Mouse (Mus musculus) midbrain, embryonic 10.5 days (tissue): ENCODE measurements around the gene Bst1. TPM values are rescaled to one million over a fixed set of nuclear protein-coding genes. Genes with fewer than 3 reads are reported as not detected.

Experiments
- DNase-seq: peaks from one replicate; pipeline ENCODE4 v3.0.0-alpha.2; 2017; ENCODE audit warnings: low spot score
- H3K27ac ChIP-seq: fragments of 300-500 bp; sonication (generic); replicated peaks from 2 replicates; pipeline ENCODE4 v1.5.1; 2016; ENCODE audit warnings: mild to moderate bottlenecking
- H3K27me3 ChIP-seq: fragments of 300-500 bp; sonication (generic); 2 replicates; pipeline ENCODE4 v1.6.1; 2016; ENCODE audit warnings: low read depth, mild to moderate bottlenecking; ENCODE audit not compliant: poor library complexity, severe bottlenecking
- H3K36me3 ChIP-seq: fragments of 300-500 bp; sonication (generic); 2 replicates; pipeline ENCODE4 v1.6.1; 2016; ENCODE audit warnings: mild to moderate bottlenecking, moderate library complexity
- H3K4me1 ChIP-seq: fragments of 300-500 bp; sonication (generic); 2 replicates; pipeline ENCODE4 v1.6.1; 2016
- H3K4me3 ChIP-seq: fragments of 300-500 bp; sonication (generic); 2 replicates; pipeline ENCODE4 v1.5.1; 2016; ENCODE audit warnings: mild to moderate bottlenecking, moderate library complexity
- H3K9me3 ChIP-seq: fragments of 300-500 bp; sonication (generic); replicated peaks from 2 replicates; pipeline ENCODE4 v1.6.1; 2016; ENCODE audit warnings: mild to moderate bottlenecking
- WGBS: fragments of 180-500 bp; shearing (Covaris S2); methylation state at CpG from one replicate; pipeline ENCODE4 v1.1.7; 2016; 5-methylcytosine and 5-hydroxymethylcytosine counted together
- polyA plus RNA-seq: library from polyadenylated mRNA; unstranded; fragments of >200 nt; fragmentation: Nextera tagmentation; extraction: Ambion mirVana; gene quantifications from 2 replicates; pipeline ENCODE4 v1.2.1, GENCODE M21; 2016

The Bst1 gene
- polyA plus RNA-seq, 1 experiment from 2014 or later = not detected

GRCm38 (mm10) chr5:43868711-43869600 lies 50.3 kb downstream of the Bst1 start:
- peak; percentile 45 for DNase-seq
- Histone ChIP-seq H3K27ac (peak overlapping the region; percentile 76), H3K36me3 (no peaks in the 10 kb centered on the region), H3K27me3 (peaks cover 13% of the 10 kb centered on the region), H3K9me3 (no peaks in the 10 kb centered on the region), H3K4me3 (peak overlapping the region; percentile 54), H3K4me1 (peaks cover 12% of the 10 kb centered on the region)
- WGBS = 3% methylated on average over 28 of the region's 28 CpGs

DNA sequence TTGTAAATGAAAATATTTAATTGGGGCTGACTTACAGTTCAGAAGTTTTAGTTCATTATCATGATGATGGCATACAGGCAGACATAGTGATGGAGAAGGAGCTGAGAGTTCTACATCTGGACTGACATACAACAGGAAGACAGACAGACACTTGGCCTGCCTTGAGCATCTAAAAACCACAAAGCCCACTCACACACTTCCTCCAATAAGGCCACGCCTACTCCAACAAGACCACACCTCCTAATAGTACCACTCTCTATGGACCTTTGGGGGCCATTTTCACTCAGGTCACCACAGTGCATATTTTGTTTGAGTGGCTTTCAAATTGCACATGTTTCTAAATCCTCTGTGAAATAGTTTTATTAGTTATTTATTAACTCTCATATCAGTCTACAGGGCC lies 53.2 kb downstream of the Bst1 start:
- 82% methylated on average over 1 of the region's 1 CpGs for WGBS
- Histone ChIP-seq H3K4me3 (no peak overlapping the region), H3K27me3 (peaks cover 13% of the 10 kb centered on the region), H3K27ac (no peak overlapping the region), H3K4me1 (peaks cover 12% of the 10 kb centered on the region), H3K36me3 (no peaks in the 10 kb centered on the region), H3K9me3 (no peaks in the 10 kb centered on the region)
- DNase-seq = no peak

- no peak for DNase-seq
- H3K9me3 ChIP-seq = no peaks in the 10 kb centered on the region
- H3K4me3 ChIP-seq = no peak overlapping the region
- peaks cover 12% of the 10 kb centered on the region for H3K4me1 ChIP-seq
- H3K27ac ChIP-seq = no peak overlapping the region
- WGBS = 85% methylated on average over 1 of the region's 1 CpGs
- no peaks in the 10 kb centered on the region for H3K36me3 ChIP-seq
- H3K27me3 ChIP-seq = peaks cover 13% of the 10 kb centered on the region
Measured at GRCm38 (mm10) chr5:43872652-43873051, 54.0 kb downstream of the Bst1 start.

DNA sequence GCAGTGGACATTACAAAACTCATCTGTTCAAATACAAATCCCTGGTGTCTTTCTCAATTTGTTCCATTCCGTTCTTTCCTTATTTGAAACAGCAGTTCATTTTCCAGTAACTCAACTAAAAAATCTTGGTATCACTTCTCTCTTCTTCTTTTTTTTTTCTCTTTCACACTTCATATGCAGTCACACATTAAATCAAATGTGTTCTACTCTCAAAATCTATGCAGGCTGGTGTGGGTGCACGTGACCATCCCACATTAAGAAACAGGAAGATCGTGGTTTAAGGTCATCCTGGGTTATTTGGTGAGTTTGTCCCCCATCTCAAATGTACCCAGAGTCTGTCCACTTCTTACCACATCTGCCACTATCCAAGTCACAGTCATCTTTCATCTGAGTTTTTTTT lies 63.3 kb downstream of the Bst1 start:
- H3K27ac ChIP-seq = no peak overlapping the region
- 93% methylated on average over 3 of the region's 3 CpGs for WGBS

DNA sequence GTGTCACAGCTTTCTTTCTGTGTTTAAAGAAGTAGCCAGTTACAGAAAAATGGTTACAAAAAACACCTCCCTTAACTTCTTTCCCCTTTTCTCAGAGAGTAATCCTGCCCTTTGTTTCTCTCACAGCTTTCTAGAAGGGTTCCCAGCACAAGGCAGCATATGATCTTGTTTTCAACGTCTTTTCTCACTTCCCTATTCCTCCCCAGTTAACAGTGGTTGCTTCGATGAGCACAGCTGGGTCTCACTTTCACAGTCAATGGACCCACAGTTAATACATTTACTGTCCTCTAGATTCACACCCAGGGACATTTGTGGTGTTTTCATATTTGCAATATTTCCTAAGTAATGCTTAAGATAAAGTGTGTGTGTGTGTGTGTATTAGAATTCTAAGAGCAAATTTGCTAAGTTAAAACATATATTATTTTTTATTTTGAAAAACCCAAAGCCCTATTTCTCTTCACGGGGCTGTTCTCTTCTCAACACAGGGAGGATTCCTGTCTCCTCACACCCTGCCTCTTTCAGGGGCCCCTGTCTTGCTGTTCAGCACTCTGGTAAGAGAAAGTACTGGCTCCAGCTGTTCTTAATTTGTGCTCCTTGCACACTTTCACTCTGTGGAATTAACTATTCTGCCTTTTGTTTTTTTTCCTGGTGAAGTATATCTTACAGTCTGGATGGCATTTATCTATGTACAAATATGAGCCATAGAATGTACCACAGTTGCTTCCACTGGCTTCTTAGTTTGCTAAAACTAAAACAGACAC lies 66.6 kb downstream of the Bst1 start:
- WGBS = 23% methylated on average over 3 of the region's 3 CpGs
- H3K36me3 ChIP-seq = no peaks in the 10 kb centered on the region
- H3K27ac ChIP-seq = no peak overlapping the region
- no peaks in the 10 kb centered on the region for H3K27me3 ChIP-seq
- no peak for DNase-seq
- H3K9me3 ChIP-seq = no peaks in the 10 kb centered on the region
- H3K4me3 ChIP-seq = no peak overlapping the region
- H3K4me1 ChIP-seq = peaks cover 18% of the 10 kb centered on the region

More for the DNA sequence above, 63.3 kb downstream of the Bst1 start:
- no peaks in the 10 kb centered on the region for H3K27me3 ChIP-seq
- H3K9me3 ChIP-seq = no peaks in the 10 kb centered on the region
- H3K4me3 ChIP-seq = no peak overlapping the region
- H3K36me3 ChIP-seq = no peaks in the 10 kb centered on the region
- H3K4me1 ChIP-seq = peaks cover 16% of the 10 kb centered on the region
- no peak for DNase-seq

DNA sequence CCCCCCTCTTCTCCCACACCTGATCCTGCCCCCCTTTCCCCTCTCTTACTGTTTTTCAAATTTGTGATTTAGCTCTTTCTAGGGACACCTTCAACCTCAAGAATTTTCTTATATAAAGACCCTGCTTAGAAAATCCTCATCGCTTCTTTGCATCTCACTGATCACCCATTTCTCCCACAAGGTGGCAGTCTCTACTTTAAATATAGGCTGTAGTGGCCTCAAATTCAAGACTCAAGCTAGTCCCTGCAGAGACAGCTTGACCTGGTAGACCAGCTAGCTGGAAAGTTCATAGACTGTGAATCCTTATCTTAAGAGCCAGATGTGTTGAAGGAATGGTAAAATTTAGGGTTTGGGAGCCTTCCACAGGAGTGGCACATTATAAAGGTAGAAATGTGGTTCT lies 73.7 kb downstream of the Bst1 start:
- WGBS = 25% methylated on average over 1 of the region's 1 CpGs
- H3K9me3 ChIP-seq = no peaks in the 10 kb centered on the region
- no peaks in the 10 kb centered on the region for H3K4me1 ChIP-seq
- no peaks in the 10 kb centered on the region for H3K36me3 ChIP-seq
- DNase-seq = no peak
- H3K27me3 ChIP-seq = no peaks in the 10 kb centered on the region
- H3K27ac ChIP-seq = no peak overlapping the region
- no peak overlapping the region for H3K4me3 ChIP-seq

Other genes with a start within 250 kb of the Bst1 start
- 8.2 and 10.4 TPM in 2 replicates for gene Cc2d2a, start 156.5 kb upstream of the Bst1 start, polyA plus RNA-seq
- gene Fbxl5, start 2.8 kb downstream of the Bst1 start, polyA plus RNA-seq = 57.4 and 62.4 TPM in 2 replicates
- gene Cd38, start 49.7 kb downstream of the Bst1 start, polyA plus RNA-seq = 6.4 and 6.6 TPM in 2 replicates
- gene Gm7879, start 94.3 kb downstream of the Bst1 start, polyA plus RNA-seq = 1.0 TPM in 1 of 2 replicates, not detected in the other
- 0.11 and 0.43 TPM in 2 replicates for gene Fgfbp1, start 162.9 kb downstream of the Bst1 start, polyA plus RNA-seq